Mouse (Mus musculus) ES-Bruce4 (cell line): ENCODE results near the gene H2-T24.

Experiments used
- CTCF ChIP-seq: IDR thresholded peaks from one replicate; pipeline ENCODE4 v1.8.1; 2011; ENCODE audit warnings: low read depth, low read length
- EP300 ChIP-seq: IDR thresholded peaks from 2 replicates; pipeline ENCODE4 v1.6.1; 2011; ENCODE audit warnings: low read depth, low read length; ENCODE audit not compliant: insufficient read depth
- POLR2A ChIP-seq: IDR thresholded peaks from one replicate; pipeline ENCODE4 v1.8.1; 2011; ENCODE audit warnings: low read length; ENCODE audit not compliant: insufficient read depth

- TF ChIP-seq POLR2A (no peak), CTCF (no peak), EP300 (no peak)
Measured at GRCm38 (mm10) chr17:35997713-35998510, 22.4 kb downstream of the H2-T24 start.
